Mouse (Mus musculus) CH12.LX (cell line): ENCODE data around the gene Card10. TPM values are rescaled to one million over a fixed set of nuclear protein-coding genes. Genes with fewer than 3 reads are reported as not detected.

Source experiments
- DNase-seq: peaks from one replicate; pipeline ENCODE4 v3.0.0-alpha.2; 2013; ENCODE audit errors: extremely low read depth
- H3K27ac ChIP-seq: 2 replicates; pipeline ENCODE4 v1.5.1; 2012; ENCODE audit warnings: low read depth, mild to moderate bottlenecking, control low read depth, moderate library complexity; ENCODE audit not compliant: insufficient read depth
- H3K27me3 ChIP-seq: replicated peaks from 2 replicates; pipeline ENCODE3; 2012; ENCODE audit warnings: inconsistent platforms
- H3K36me3 ChIP-seq, 2 experiments: replicated peaks in 1 of 2; 2 replicates each; pipeline versions ENCODE3 to v1.6.1; 2012; ENCODE audit warnings: inconsistent platforms in 1 of 2, low read length in 1 of 2, mild to moderate bottlenecking in 1 of 2, mixed read lengths in 1 of 2, moderate library complexity in 1 of 2; ENCODE audit not compliant: control insufficient read depth in 1 of 2, insufficient read depth in 1 of 2
- H3K4me1 ChIP-seq, 2 experiments: 2 replicates each; pipeline ENCODE4 v1.6.1; 2012; ENCODE audit warnings: inconsistent platforms in 1 of 2, moderate library complexity in 1 of 2; ENCODE audit not compliant: insufficient read depth in 2 of 2, control insufficient read depth in 1 of 2
- H3K4me2 ChIP-seq: 2 replicates; pipeline ENCODE4 v1.6.1; 2012; ENCODE audit warnings: low read depth, mild to moderate bottlenecking, control low read depth; ENCODE audit not compliant: poor library complexity, insufficient read depth, severe bottlenecking
- H3K4me3 ChIP-seq, 3 experiments: fragments of 150-350 bp in 1 of 3; sonication (generic) in 1 of 3; replicated peaks in 1 of 3; 2 replicates each; pipeline versions ENCODE3 to v1.5.1; 2011 to 2012; ENCODE audit warnings: low read depth in 2 of 3, low read length in 2 of 3, mild to moderate bottlenecking in 2 of 3, moderate library complexity in 2 of 3, control low read depth in 1 of 3, improper control_type of control experiment in 1 of 3, inconsistent platforms in 1 of 3, mixed read lengths in 1 of 3; ENCODE audit not compliant: poor library complexity in 1 of 3
- H3K79me2 ChIP-seq: replicated peaks from 2 replicates; pipeline ENCODE4 v1.6.1; 2012; ENCODE audit warnings: mild to moderate bottlenecking, moderate library complexity; ENCODE audit not compliant: control insufficient read depth, poor library complexity, insufficient read depth, severe bottlenecking; ENCODE audit errors: extremely low read depth
- H3K9ac ChIP-seq: 2 replicates; pipeline ENCODE4 v1.6.1; 2012; ENCODE audit warnings: low read depth, mild to moderate bottlenecking, control low read depth, moderate library complexity; ENCODE audit not compliant: insufficient read depth
- H3K9me3 ChIP-seq: replicated peaks from 2 replicates; pipeline ENCODE3; 2012; ENCODE audit warnings: low read length, inconsistent platforms, mixed read lengths
- HCFC1 ChIP-seq: IDR thresholded peaks from 2 replicates; pipeline ENCODE4 v1.6.1; 2012; ENCODE audit warnings: low read depth, mild to moderate bottlenecking, inconsistent platforms, low read length, improper control_type of control experiment
- IRF4 ChIP-seq: IDR thresholded peaks from 2 replicates; pipeline ENCODE4 v1.6.1; 2014; ENCODE audit warnings: low read depth, mild to moderate bottlenecking, inconsistent platforms, low read length, improper control_type of control experiment
- JUN ChIP-seq: IDR thresholded peaks from 2 replicates; pipeline ENCODE4 v1.6.1; 2011; ENCODE audit warnings: low read depth, mild to moderate bottlenecking, low read length, improper control_type of control experiment, moderate library complexity; ENCODE audit not compliant: insufficient read depth
- KAT2A ChIP-seq: IDR thresholded peaks from 2 replicates; pipeline ENCODE4 v1.6.1; 2012; ENCODE audit warnings: low read length, improper control_type of control experiment, inconsistent platforms; ENCODE audit not compliant: insufficient replicate concordance
- MAX ChIP-seq: IDR thresholded peaks from 2 replicates; pipeline ENCODE4 v1.6.1; 2011; ENCODE audit warnings: low read length, improper control_type of control experiment
- MXI1 ChIP-seq: IDR thresholded peaks from 2 replicates; pipeline ENCODE4 v1.6.1; 2011; ENCODE audit warnings: mild to moderate bottlenecking, low read depth, low read length, improper control_type of control experiment
- NRF1 ChIP-seq: IDR thresholded peaks from 2 replicates; pipeline ENCODE4 v1.6.1; 2014; ENCODE audit warnings: low read depth, mild to moderate bottlenecking, inconsistent platforms, low read length, improper control_type of control experiment, moderate library complexity
- PAX5 ChIP-seq: IDR thresholded peaks from 2 replicates; pipeline ENCODE4 v1.6.1; 2012; ENCODE audit warnings: low read length, inconsistent platforms, mixed read lengths
- RAD21 ChIP-seq: IDR thresholded peaks from 2 replicates; pipeline ENCODE4 v1.6.1; 2011; ENCODE audit warnings: low read depth, mild to moderate bottlenecking, low read length, improper control_type of control experiment, moderate library complexity
- RCOR1 ChIP-seq: conservative IDR thresholded peaks from 2 replicates; pipeline ENCODE4 v1.6.1; 2012; ENCODE audit warnings: low read depth, mild to moderate bottlenecking, inconsistent platforms, low read length, improper control_type of control experiment
- SIN3A ChIP-seq: IDR thresholded peaks from 2 replicates; pipeline ENCODE4 v1.6.1; 2012; ENCODE audit warnings: low read length, improper control_type of control experiment, inconsistent platforms
- UBTF ChIP-seq: IDR thresholded peaks from 2 replicates; pipeline ENCODE4 v1.6.1; 2012; ENCODE audit warnings: low read depth, mild to moderate bottlenecking, inconsistent platforms, low read length, improper control_type of control experiment, moderate library complexity
- ZC3H11A ChIP-seq: IDR thresholded peaks from 2 replicates; pipeline ENCODE4 v1.6.1; 2012; ENCODE audit warnings: low read depth, mild to moderate bottlenecking, inconsistent platforms, low read length, improper control_type of control experiment
- dilution Hi-C: fragments of 300-500 bp; cut with MboI; formaldehyde crosslinking; loops from 2 replicates; pipeline ENCODE4 v1.14.3; 2020; ENCODE audit warnings: low sequenced_read_pairs; ENCODE audit not compliant: extremely low pct_unique_long_range_greater_than_20kb, extremely low pct_ligation_motif_present
- in situ Hi-C: fragments of 300-500 bp; cut with MboI; formaldehyde crosslinking; loops from 3 replicates; pipeline ENCODE4 v1.14.3; 2019; ENCODE audit warnings: low sequenced_read_pairs, low pct_ligation_motif_present, low pct_unique_long_range_greater_than_20kb, mixed read lengths
- polyA plus RNA-seq: library from polyadenylated mRNA; unstranded; fragments of >175 nt; gene quantifications from 2 replicates; pipeline ENCODE4 v1.2.1, GENCODE M21; 2012; ENCODE audit warnings: low read depth; ENCODE audit not compliant: insufficient read length
- total RNA-seq, 2 experiments: library from RNA; depleted of rRNA; stranded (reverse); fragments of 300-350 nt in 1 of 2; fragments of >200 nt in 1 of 2; gene quantifications; 2 replicates each; pipeline ENCODE4 v1.2.3; 2012 to 2014

Card10 gene
- total and polyA plus RNA-seq, 3 experiments: 0.08 TPM; not detected in 2

GRCm38 (mm10) chr15:78842371-78843163, 39.7 kb upstream of the Card10 start, which contains the start of gene Cdc42ep1:
Gene Cdc42ep1, plus strand, starts transcription at chr15:78842624.
- in situ Hi-C loops (loop anchor here (10.0 kb wide), 1 partner anchor 218 kb away; no protein-coding TSS in a partner anchor), dilution Hi-C loops (loop anchor here (25.0 kb wide), 1 partner anchor 105 kb away; no protein-coding TSS in a partner anchor)
- peaks cover 89% of the 10 kb centered on the region for H3K27me3 ChIP-seq
- no peak within 1 kb of the TSS for H3K4me3 ChIP-seq
- no peak within 1 kb of the TSS for H3K4me2 ChIP-seq
- peaks cover 4 to 11% of the 10 kb centered on the region in 2 experiments; a peak in 3 of 4 replicates for H3K4me1 ChIP-seq
- no peak for DNase-seq
- no peak within 1 kb of the TSS for H3K9ac ChIP-seq
- H3K9me3 ChIP-seq: no peaks in the 10 kb centered on the region
- TF ChIP-seq HCFC1: no peak
- TF ChIP-seq PAX5: no peak
- TF ChIP-seq UBTF: no peak
- TF ChIP-seq RCOR1: no peak
- TF ChIP-seq NRF1: no peak
- TF ChIP-seq ZC3H11A: no peak
- TF ChIP-seq MAX: no peak
- no peak for TF ChIP-seq SIN3A
- no peaks in the 10 kb centered on the region for H3K36me3 ChIP-seq
- no peak within 1 kb of the TSS for H3K27ac ChIP-seq
- no peaks in the 10 kb centered on the region for H3K79me2 ChIP-seq

GRCm38 (mm10) chr15:78841161-78841790, 38.4 kb upstream of the Card10 start:
- no peak for DNase-seq
- H3K4me1 ChIP-seq: peaks cover 3 to 8% of the 10 kb centered on the region in 2 experiments; a peak in 3 of 4 replicates
- no peak overlapping the region for H3K27ac ChIP-seq
- no peak overlapping the region for H3K9ac ChIP-seq
- in situ Hi-C loops: loop anchor here (10.0 kb wide), 1 partner anchor 216 kb away; no protein-coding TSS in a partner anchor
- no peak overlapping the region for H3K4me2 ChIP-seq
- H3K36me3 ChIP-seq: no peaks in the 10 kb centered on the region
- dilution Hi-C loops: loop anchor here (25.0 kb wide), 1 partner anchor 104 kb away; no protein-coding TSS in a partner anchor
- peaks cover 6% of the 10 kb centered on the region for H3K9me3 ChIP-seq
- H3K27me3 ChIP-seq: peaks cover 81% of the 10 kb centered on the region
- no peaks in the 10 kb centered on the region for H3K79me2 ChIP-seq
- TF ChIP-seq RAD21 (no peak), IRF4 (no peak), JUN (no peak), MXI1 (no peak), KAT2A (no peak)
- H3K4me3 ChIP-seq: no peak overlapping the region
